Mouse (Mus musculus): ENCODE measurements around the gene Gna13.

DNA sequence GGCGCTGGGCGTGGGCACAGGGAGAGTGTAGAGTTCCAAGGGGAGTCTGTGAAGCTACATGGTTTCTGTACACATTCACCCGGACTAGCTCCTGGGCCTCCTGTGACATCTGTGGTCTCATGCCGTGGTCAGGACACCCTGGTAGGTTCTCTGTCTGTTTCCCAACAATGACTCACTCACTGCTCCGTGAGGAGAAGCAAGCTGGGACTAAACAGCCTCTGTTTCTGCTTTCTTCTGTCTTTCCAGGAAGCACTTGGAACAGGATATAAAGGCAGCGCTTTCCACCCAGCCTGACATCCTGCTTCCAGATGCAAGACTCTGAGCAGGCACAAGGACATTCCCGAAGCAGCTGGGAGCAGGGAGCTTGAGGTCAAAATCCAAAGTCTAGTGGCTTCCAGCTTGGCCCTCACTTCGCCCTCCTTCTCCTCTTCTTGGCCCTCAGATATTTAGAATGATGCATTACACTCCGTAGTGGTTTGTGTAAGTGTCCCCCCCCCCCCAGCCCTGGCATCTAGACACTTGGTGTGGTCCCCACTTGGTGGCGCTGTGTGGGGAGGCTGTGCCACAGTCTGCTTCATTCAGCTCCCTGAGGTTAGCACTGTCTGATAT, 18.5 kb upstream of the Gna13 start:
- TF ChIP-seq CHD2 (IDR thresholded peaks at IDR 0.05; ENCODE audit: low read depth, low read length) (no peak), ZC3H11A (IDR thresholded peaks at IDR 0.05; ENCODE audit: borderline replicate concordance, low read depth, low read length) (no peak), HCFC1 (IDR thresholded peaks at IDR 0.05; ENCODE audit: borderline replicate concordance, insufficient read depth, low read length) (no peak), ZNF384 (IDR thresholded peaks at IDR 0.05; ENCODE audit: low read depth, low read length) (no peak)

Measured in ES-E14 (cell line).